Mouse (Mus musculus): Measurements from ENCODE around the gene Tex19.1. TPM values are rescaled to one million over a fixed set of nuclear protein-coding genes. Genes with fewer than 3 reads are reported as not detected.

Gene Tex19.1
- polyA plus RNA-seq, 1 experiment from 2014 or later, result not detected

DNA sequence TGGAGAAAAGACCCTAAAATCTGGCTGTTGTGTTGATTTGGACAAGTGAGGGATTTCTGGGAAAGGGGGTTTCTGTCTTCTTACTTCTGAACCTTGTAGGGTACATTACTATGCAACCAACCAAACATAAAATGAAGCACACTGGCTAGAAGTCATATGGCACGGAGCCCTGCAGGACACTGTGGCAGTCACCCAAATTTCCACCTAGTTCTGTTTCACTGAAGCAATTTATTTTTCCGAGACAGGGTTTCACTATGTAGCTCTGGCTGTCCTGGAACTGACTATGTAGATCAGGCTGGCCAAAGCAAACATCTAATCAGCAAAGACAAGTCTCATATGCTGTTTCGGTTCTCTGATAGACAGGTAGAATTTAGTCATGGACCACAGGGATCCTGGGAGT, 43.7 kb downstream of the Tex19.1 start:
- Histone ChIP-seq H3K4me1 (replicated peaks) (no peaks in the 10 kb centered on the region), H3K4me3 (replicated peaks) (no peak overlapping the region), H3K9ac (replicated peaks) (no peak overlapping the region), H3K4me2 (no peak overlapping the region), H3K27ac (no peak overlapping the region), H3K27me3 (no peaks in the 10 kb centered on the region), H3K36me3 (peaks cover 22% of the 10 kb centered on the region; the same call in 1 of the 2 replicates), H3K9me3 (no peaks in the 10 kb centered on the region)
- ATAC-seq (ENCODE audit: insufficient number of reproducible peaks, insufficient read depth, low FRiP score, low TSS enrichment, low read depth), result no peak
- whole genome bisulfite sequencing, result 90% methylated on average over 3 of the region's 3 CpGs

DNA sequence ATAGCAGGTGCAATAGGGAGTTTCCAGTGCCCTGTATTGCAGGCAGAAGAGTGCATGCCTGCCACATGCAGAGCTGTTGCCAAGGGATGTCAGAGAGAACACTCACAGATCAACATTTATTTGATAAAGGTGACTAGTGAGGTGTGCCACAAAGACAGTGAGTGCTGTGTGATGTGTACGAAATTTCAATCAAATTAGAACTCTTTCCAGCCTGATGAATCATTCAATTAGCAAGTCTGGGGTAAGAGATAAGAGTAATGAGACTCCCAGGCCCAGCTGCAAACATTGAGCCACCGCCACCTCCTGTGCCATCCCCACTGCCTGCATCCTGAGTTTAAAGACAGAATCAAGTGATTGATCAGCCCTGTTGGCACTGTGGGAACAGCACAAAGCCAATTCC, 46.8 kb downstream of the Tex19.1 start:
- no peaks in the 10 kb centered on the region for H3K9me3 ChIP-seq
- H3K27me3 ChIP-seq, result no peaks in the 10 kb centered on the region
- ATAC-seq (ENCODE audit: insufficient number of reproducible peaks, insufficient read depth, low FRiP score, low TSS enrichment, low read depth), result no peak
- H3K4me1 ChIP-seq (replicated peaks), result no peaks in the 10 kb centered on the region
- no peak overlapping the region for H3K4me2 ChIP-seq
- H3K27ac ChIP-seq, result no peak overlapping the region
- no peak overlapping the region for H3K9ac ChIP-seq (replicated peaks)
- peaks cover 30% of the 10 kb centered on the region; the same call in 1 of the 2 replicates for H3K36me3 ChIP-seq
- H3K4me3 ChIP-seq (replicated peaks), result no peak overlapping the region
- 71% methylated on average over 2 of the region's 2 CpGs for WGBS

GRCm38 (mm10) chr11:121193415-121193814, 47.5 kb downstream of the Tex19.1 start:
- H3K4me2 ChIP-seq, result no peak overlapping the region
- no peaks in the 10 kb centered on the region for H3K9me3 ChIP-seq
- 78% methylated on average over 3 of the region's 3 CpGs for WGBS
- peaks cover 30% of the 10 kb centered on the region; the same call in 1 of the 2 replicates for H3K36me3 ChIP-seq
- no peak overlapping the region for H3K27ac ChIP-seq
- H3K4me3 ChIP-seq (replicated peaks), result no peak overlapping the region
- no peak for ATAC-seq (ENCODE audit: insufficient number of reproducible peaks, insufficient read depth, low FRiP score, low TSS enrichment, low read depth)
- no peaks in the 10 kb centered on the region for H3K27me3 ChIP-seq
- no peak overlapping the region for H3K9ac ChIP-seq (replicated peaks)
- no peaks in the 10 kb centered on the region for H3K4me1 ChIP-seq (replicated peaks)

Other genes starting within 250 kb of the Tex19.1 start
- 6.4 and 7.2 TPM in 2 replicates for gene Ccdc57, start 213.3 kb upstream of the Tex19.1 start, polyA plus RNA-seq (2016; fragmentation: Nextera tagmentation; extraction: Ambion mirVana)
- 77.0 and 77.4 TPM in 2 replicates for gene Slc16a3, start 197.7 kb upstream of the Tex19.1 start, polyA plus RNA-seq (2016; fragmentation: Nextera tagmentation; extraction: Ambion mirVana)
- gene Csnk1d, start 154.8 kb upstream of the Tex19.1 start, polyA plus RNA-seq (2016; fragmentation: Nextera tagmentation; extraction: Ambion mirVana), result 154 and 157 TPM in 2 replicates
- not detected in 2 replicates for gene Cd7, start 106.7 kb upstream of the Tex19.1 start, polyA plus RNA-seq (2016; fragmentation: Nextera tagmentation; extraction: Ambion mirVana)
- not detected in 2 replicates for gene Sectm1b, start 82.6 kb upstream of the Tex19.1 start, polyA plus RNA-seq (2016; fragmentation: Nextera tagmentation; extraction: Ambion mirVana)
- not detected in 2 replicates for gene Sectm1a, start 64.9 kb upstream of the Tex19.1 start, polyA plus RNA-seq (2016; fragmentation: Nextera tagmentation; extraction: Ambion mirVana)
- gene Tex19.2, start 27.5 kb upstream of the Tex19.1 start, polyA plus RNA-seq (2016; fragmentation: Nextera tagmentation; extraction: Ambion mirVana), result not detected in 2 replicates
- gene Uts2r, start 14.1 kb downstream of the Tex19.1 start, polyA plus RNA-seq (2016; fragmentation: Nextera tagmentation; extraction: Ambion mirVana), result 0.39 and 0.41 TPM in 2 replicates
- 9.5 and 10.6 TPM in 2 replicates for gene Hexdc, start 58.3 kb downstream of the Tex19.1 start, polyA plus RNA-seq (2016; fragmentation: Nextera tagmentation; extraction: Ambion mirVana)
- 16.3 and 17.5 TPM in 2 replicates for gene Ogfod3, start 58.6 kb downstream of the Tex19.1 start, polyA plus RNA-seq (2016; fragmentation: Nextera tagmentation; extraction: Ambion mirVana)
- 36.3 and 40.1 TPM in 2 replicates for gene Cybc1, start 83.2 kb downstream of the Tex19.1 start, polyA plus RNA-seq (2016; fragmentation: Nextera tagmentation; extraction: Ambion mirVana)
- gene Narf, start 91.1 kb downstream of the Tex19.1 start, polyA plus RNA-seq (2016; fragmentation: Nextera tagmentation; extraction: Ambion mirVana), result 68.4 and 75.2 TPM in 2 replicates
- gene Foxk2, start 113.8 kb downstream of the Tex19.1 start, polyA plus RNA-seq (2016; fragmentation: Nextera tagmentation; extraction: Ambion mirVana), result 11.2 and 12.5 TPM in 2 replicates
- 98.9 and 99.6 TPM in 2 replicates for gene Wdr45b, start 208.3 kb downstream of the Tex19.1 start, polyA plus RNA-seq (2016; fragmentation: Nextera tagmentation; extraction: Ambion mirVana)
- gene Rab40b, start 242.1 kb downstream of the Tex19.1 start, polyA plus RNA-seq (2016; fragmentation: Nextera tagmentation; extraction: Ambion mirVana), result 5.5 and 6.0 TPM in 2 replicates